Mouse (Mus musculus) heart, embryonic 12.5 days (tissue): Measurements from ENCODE around the gene Skida1. TPM values are rescaled to one million over a fixed set of nuclear protein-coding genes. Genes with fewer than 3 reads are reported as not detected.

Experiments used
- ATAC-seq: fragments of 200-750 bp; cut with Nextera tagmentation; 2 replicates; pipeline ENCODE4 v1.8.0; 2017; ENCODE audit warnings: moderate TSS enrichment, moderate library complexity; ENCODE audit not compliant: insufficient number of reproducible peaks, low FRiP score
- H3K27ac ChIP-seq: fragments of 300-500 bp; sonication (generic); 2 replicates; pipeline ENCODE4 v1.5.1; 2016; ENCODE audit warnings: mild to moderate bottlenecking, moderate library complexity; ENCODE audit not compliant: poor library complexity, severe bottlenecking
- H3K27me3 ChIP-seq: fragments of 300-500 bp; sonication (generic); replicated peaks from 2 replicates; pipeline ENCODE4 v1.6.1; 2016; ENCODE audit warnings: mild to moderate bottlenecking, moderate library complexity
- H3K36me3 ChIP-seq: fragments of 300-500 bp; sonication (generic); 2 replicates; pipeline ENCODE4 v1.6.1; 2016; ENCODE audit warnings: mild to moderate bottlenecking, moderate library complexity
- H3K4me1 ChIP-seq: fragments of 300-500 bp; sonication (generic); replicated peaks from 2 replicates; pipeline ENCODE4 v1.6.1; 2016; ENCODE audit warnings: mild to moderate bottlenecking
- H3K4me2 ChIP-seq: fragments of 300-500 bp; sonication (generic); 2 replicates; pipeline ENCODE4 v1.6.1; 2016; ENCODE audit warnings: mild to moderate bottlenecking, moderate library complexity
- H3K4me3 ChIP-seq: fragments of 300-500 bp; sonication (generic); 2 replicates; pipeline ENCODE4 v1.5.1; 2016; ENCODE audit warnings: mild to moderate bottlenecking
- H3K9ac ChIP-seq: fragments of 300-500 bp; sonication (generic); 2 replicates; pipeline ENCODE4 v1.6.1; 2016; ENCODE audit warnings: mild to moderate bottlenecking, moderate library complexity
- H3K9me3 ChIP-seq: fragments of 300-500 bp; sonication (generic); replicated peaks from 2 replicates; pipeline ENCODE4 v1.6.1; 2016; ENCODE audit warnings: mild to moderate bottlenecking, moderate library complexity
- WGBS: fragments of 180-500 bp; shearing (Covaris S2); methylation state at CpG from one replicate; pipeline ENCODE4 v1.1.7; 2016; 5-methylcytosine and 5-hydroxymethylcytosine counted together
- polyA plus RNA-seq: library from polyadenylated mRNA; unstranded; fragments of >200 nt; fragmentation: Nextera tagmentation; extraction: Ambion mirVana; gene quantifications from 2 replicates; pipeline ENCODE4 v1.2.1, GENCODE M21; 2016

Gene Skida1
- polyA plus RNA-seq, 1 experiment from 2014 or later: 7.7 TPM

DNA sequence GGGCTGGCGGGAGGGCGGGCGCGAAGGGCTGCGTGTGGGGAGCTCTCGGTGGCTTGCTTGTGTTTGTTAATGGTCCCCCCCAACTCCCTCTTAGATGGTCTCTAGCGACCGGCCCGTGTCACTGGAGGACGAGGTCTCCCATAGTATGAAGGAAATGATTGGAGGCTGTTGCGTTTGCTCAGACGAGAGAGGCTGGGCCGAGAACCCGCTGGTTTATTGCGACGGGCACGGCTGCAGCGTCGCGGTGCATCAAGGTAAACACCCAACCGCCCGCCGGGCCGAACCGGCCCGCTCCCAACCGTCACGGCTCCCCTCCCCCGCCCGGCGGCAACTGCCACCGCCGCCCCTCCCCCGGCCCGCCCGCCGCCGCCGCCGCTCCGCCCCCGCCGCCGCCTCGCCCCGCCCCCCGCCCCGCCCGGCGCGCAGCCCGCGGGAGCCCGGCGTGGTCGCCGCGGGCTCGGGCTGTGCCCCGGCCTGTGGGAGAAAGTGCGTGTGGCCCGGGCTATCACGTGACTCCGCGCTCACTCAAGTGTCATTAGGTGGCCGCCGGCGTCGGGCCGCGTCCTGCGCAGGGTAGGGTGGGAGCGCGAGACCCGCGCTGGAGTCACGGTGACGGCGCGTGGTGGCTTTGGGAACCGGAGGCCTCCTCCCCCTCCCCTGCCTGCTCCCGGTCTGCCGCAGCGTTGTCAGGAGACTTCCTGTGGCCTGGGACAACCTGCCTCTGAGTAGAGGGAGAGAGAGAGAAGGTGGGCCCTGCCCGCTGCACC lies 16.3 kb upstream of the Skida1 start:
- Histone ChIP-seq H3K27ac (peak overlapping the region; percentile 100), H3K4me3 (peak overlapping the region; percentile 95), H3K9ac (peak overlapping the region; percentile 100), H3K27me3 (no peaks in the 10 kb centered on the region), H3K36me3 (peaks cover 12% of the 10 kb centered on the region), H3K9me3 (no peaks in the 10 kb centered on the region), H3K4me1 (peaks cover 7% of the 10 kb centered on the region), H3K4me2 (peak overlapping the region; percentile 78)
- WGBS: under 1% methylated on average over 60 of the region's 85 CpGs
- peak; percentile 83 for ATAC-seq

DNA sequence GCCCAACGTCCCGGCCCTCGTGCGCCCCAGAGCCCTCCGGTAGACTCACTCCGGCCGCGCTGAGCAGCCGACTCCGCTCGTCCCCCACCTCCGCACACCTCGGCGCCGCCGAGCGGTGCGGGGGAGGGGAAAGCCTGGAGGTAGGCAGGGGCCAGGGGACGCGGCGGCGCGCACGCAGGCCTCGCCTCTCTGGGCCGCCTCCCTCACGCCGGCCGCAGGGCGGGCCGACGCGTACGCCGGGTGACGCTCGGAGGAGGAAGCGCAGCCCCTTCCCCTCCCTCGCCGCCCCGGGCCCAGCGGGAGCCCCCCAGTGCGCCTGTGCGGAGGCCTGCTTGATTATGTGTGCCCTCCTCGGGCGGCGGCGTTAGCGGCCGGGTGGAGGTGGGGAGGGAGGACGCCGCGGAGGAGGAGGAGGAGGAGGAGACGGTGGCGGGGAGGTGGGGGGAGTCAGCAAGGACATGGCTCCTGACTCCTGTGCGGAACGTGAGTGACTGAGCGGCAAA lies 15.6 kb upstream of the Skida1 start:
- WGBS: under 1% methylated on average over 42 of the region's 58 CpGs
- H3K9ac ChIP-seq: peak overlapping the region; percentile 100
- peaks cover 7% of the 10 kb centered on the region for H3K4me1 ChIP-seq
- no peaks in the 10 kb centered on the region for H3K27me3 ChIP-seq
- H3K27ac ChIP-seq: peak overlapping the region; percentile 100
- peak; percentile 96 for ATAC-seq
- peaks cover 12% of the 10 kb centered on the region for H3K36me3 ChIP-seq
- H3K4me2 ChIP-seq: peak overlapping the region; percentile 78
- H3K9me3 ChIP-seq: no peaks in the 10 kb centered on the region
- peak overlapping the region; percentile 95 for H3K4me3 ChIP-seq

DNA sequence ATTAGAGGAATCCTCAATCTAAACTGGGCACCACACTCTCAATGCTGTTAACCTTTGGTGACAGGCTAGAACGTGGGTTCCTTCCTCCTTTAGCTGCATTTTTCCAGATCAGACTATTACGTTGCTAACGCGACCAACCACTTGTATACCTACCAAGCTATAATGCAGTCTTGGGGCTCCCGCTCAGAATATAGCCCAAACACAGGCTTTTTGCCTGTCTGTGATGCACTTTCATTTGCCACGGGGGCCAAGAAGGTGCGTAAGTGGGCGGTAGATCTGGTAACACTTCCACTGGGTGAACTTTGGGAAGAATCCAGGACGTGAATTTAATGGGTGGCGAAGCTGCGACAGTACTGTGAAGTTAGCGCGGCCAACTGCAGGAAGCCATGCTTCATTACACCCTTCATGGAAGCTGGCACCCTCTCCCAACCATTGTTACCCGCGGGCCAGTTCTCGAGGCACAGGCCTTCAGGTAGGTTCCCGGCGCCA lies 15.0 kb upstream of the Skida1 start:
- peaks cover 11% of the 10 kb centered on the region for H3K4me1 ChIP-seq
- H3K4me3 ChIP-seq: peak overlapping the region; percentile 95
- peaks cover 12% of the 10 kb centered on the region for H3K36me3 ChIP-seq
- ATAC-seq: peak; percentile 39
- no peaks in the 10 kb centered on the region for H3K9me3 ChIP-seq
- peak overlapping the region; percentile 100 for H3K9ac ChIP-seq
- H3K27ac ChIP-seq: peak overlapping the region; percentile 100
- 0% methylated on average over 18 of the region's 18 CpGs for WGBS
- H3K27me3 ChIP-seq: no peaks in the 10 kb centered on the region
- peak overlapping the region; percentile 78 for H3K4me2 ChIP-seq

DNA sequence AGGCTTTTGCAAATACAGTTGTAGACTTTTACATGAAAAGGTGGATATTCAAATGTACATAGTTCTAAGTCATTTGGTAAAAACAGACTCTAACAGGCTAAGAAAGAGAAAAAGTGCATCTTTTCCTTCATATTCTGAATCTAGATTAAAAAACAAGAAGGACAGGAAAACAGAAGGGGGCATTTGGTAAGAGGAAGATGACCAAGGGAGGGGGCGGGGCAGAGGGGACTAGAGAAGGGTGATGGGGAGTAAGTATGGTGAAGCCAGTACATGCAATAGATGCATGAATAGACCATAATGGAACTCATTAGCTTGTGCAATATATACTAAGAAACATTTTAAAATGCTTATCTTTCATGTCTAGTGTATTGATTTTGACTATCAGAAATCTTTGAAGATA lies 11.5 kb upstream of the Skida1 start:
- H3K27me3 ChIP-seq: no peaks in the 10 kb centered on the region
- H3K9me3 ChIP-seq: no peaks in the 10 kb centered on the region
- no peak overlapping the region for H3K4me2 ChIP-seq
- H3K9ac ChIP-seq: no peak overlapping the region
- H3K27ac ChIP-seq: no peak overlapping the region
- no peaks in the 10 kb centered on the region for H3K36me3 ChIP-seq
- 94% methylated on average over 1 of the region's 1 CpGs for WGBS
- H3K4me3 ChIP-seq: no peak overlapping the region
- H3K4me1 ChIP-seq: peaks cover 4% of the 10 kb centered on the region
- no peak for ATAC-seq

GRCm38 (mm10) chr2:18059891-18060290 lies 11.0 kb upstream of the Skida1 start:
- Histone ChIP-seq H3K36me3 (no peaks in the 10 kb centered on the region), H3K27me3 (no peaks in the 10 kb centered on the region), H3K27ac (no peak overlapping the region), H3K9me3 (no peaks in the 10 kb centered on the region), H3K4me1 (peaks cover 4% of the 10 kb centered on the region), H3K4me3 (no peak overlapping the region), H3K4me2 (no peak overlapping the region), H3K9ac (no peak overlapping the region)
- ATAC-seq: no peak
- WGBS: 83% methylated on average over 1 of the region's 1 CpGs

- peak overlapping the region; percentile 54; the same call in 1 of the 2 replicates for H3K27ac ChIP-seq
- H3K9me3 ChIP-seq: no peaks in the 10 kb centered on the region
- H3K36me3 ChIP-seq: no peaks in the 10 kb centered on the region
- no peak overlapping the region for H3K4me3 ChIP-seq
- H3K4me2 ChIP-seq: peak overlapping the region; percentile 26; the same call in 1 of the 2 replicates
- H3K4me1 ChIP-seq: peaks cover 7% of the 10 kb centered on the region
- no peaks in the 10 kb centered on the region for H3K27me3 ChIP-seq
- ATAC-seq: no peak
- 21% methylated on average over 2 of the region's 2 CpGs for WGBS
- no peak overlapping the region for H3K9ac ChIP-seq
Measured at GRCm38 (mm10) chr2:18059063-18059462, 10.2 kb upstream of the Skida1 start.

GRCm38 (mm10) chr2:18058146-18058708 lies 9.4 kb upstream of the Skida1 start:
- Histone ChIP-seq H3K9me3 (no peaks in the 10 kb centered on the region), H3K36me3 (no peaks in the 10 kb centered on the region), H3K4me2 (peak overlapping the region; percentile 99), H3K27me3 (no peaks in the 10 kb centered on the region), H3K27ac (peak overlapping the region; percentile 100), H3K4me1 (peaks cover 14% of the 10 kb centered on the region), H3K4me3 (peak overlapping the region; percentile 61), H3K9ac (peak overlapping the region; percentile 99)
- WGBS: 19% methylated on average over 9 of the region's 9 CpGs
- no peak for ATAC-seq

DNA sequence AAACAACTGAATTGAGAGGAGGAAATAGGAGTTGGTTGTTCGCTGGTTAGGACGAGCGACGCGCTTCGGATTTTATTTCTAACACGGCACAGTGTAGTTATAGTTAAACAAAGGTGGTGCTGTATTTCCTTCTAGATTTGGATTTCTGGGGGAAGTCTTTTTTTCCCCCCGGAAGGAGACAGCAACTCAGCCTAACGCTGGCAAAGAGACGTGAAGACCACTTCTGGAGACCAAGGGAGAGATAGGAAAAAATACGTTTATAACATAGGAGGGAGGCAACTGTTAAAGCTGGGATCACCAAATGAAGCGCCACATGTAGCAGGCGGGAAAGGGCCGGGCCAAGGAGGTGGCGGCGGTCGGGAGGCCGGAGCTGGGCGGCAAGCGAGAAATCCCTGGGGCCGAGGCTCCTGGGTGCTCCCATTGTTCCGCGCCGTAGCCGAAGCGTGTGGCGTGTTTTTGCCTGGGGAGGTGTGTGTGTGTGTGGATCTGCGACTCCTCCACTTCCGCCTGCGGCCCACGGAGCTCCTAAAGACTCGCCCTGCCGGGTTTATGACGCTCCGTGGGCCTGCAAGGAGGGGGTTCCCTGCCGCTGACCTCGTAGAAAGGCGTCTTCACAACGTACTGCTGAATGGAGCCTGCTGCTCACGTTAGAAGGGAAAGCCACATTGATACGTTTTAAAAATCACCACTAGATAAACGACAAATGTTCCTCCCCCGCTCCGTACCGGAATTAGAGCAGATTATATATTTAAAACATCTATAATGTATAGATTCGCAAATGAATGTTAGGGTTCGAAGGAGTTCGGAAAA lies 8.7 kb upstream of the Skida1 start:
- H3K4me1 ChIP-seq: peaks cover 14% of the 10 kb centered on the region
- peak overlapping the region; percentile 99 for H3K9ac ChIP-seq
- H3K36me3 ChIP-seq: no peaks in the 10 kb centered on the region
- ATAC-seq: no peak
- H3K27me3 ChIP-seq: no peaks in the 10 kb centered on the region
- peak overlapping the region; percentile 99 for H3K4me2 ChIP-seq
- WGBS: under 1% methylated on average over 48 of the region's 48 CpGs
- no peaks in the 10 kb centered on the region for H3K9me3 ChIP-seq
- peak overlapping the region; percentile 100 for H3K27ac ChIP-seq
- H3K4me3 ChIP-seq: peak overlapping the region; percentile 61

- H3K9me3 ChIP-seq: no peaks in the 10 kb centered on the region
- H3K4me2 ChIP-seq: peak overlapping the region; percentile 99
- under 1% methylated on average over 39 of the region's 50 CpGs for WGBS
- H3K27me3 ChIP-seq: no peaks in the 10 kb centered on the region
- H3K4me3 ChIP-seq: peak overlapping the region; percentile 61
- H3K9ac ChIP-seq: peak overlapping the region; percentile 99
- peaks cover 14% of the 10 kb centered on the region for H3K4me1 ChIP-seq
- ATAC-seq: peak; percentile 97
- no peaks in the 10 kb centered on the region for H3K36me3 ChIP-seq
- peak overlapping the region; percentile 100 for H3K27ac ChIP-seq
Measured at GRCm38 (mm10) chr2:18056786-18057255, 8.0 kb upstream of the Skida1 start.

- peak; percentile 95 for ATAC-seq
Measured at GRCm38 (mm10) chr2:18055929-18056785, 7.3 kb upstream of the Skida1 start.

More at GRCm38 (mm10) chr2:18055929-18056785, 7.3 kb upstream of the Skida1 start:
- Histone ChIP-seq H3K4me1 (peaks cover 19% of the 10 kb centered on the region), H3K9me3 (no peaks in the 10 kb centered on the region), H3K27me3 (no peaks in the 10 kb centered on the region), H3K36me3 (no peaks in the 10 kb centered on the region), H3K4me3 (peak overlapping the region; percentile 61), H3K4me2 (peak overlapping the region; percentile 99), H3K27ac (peak overlapping the region; percentile 100), H3K9ac (peak overlapping the region; percentile 99)
- WGBS: under 1% methylated on average over 42 of the region's 66 CpGs
